Mouse (Mus musculus) liver, postnatal 0 days (tissue): ENCODE results near the gene Klhl3.

ENCODE experiments used
- CTCF ChIP-seq: sonication (generic); IDR thresholded peaks from 2 replicates; pipeline ENCODE4 v1.5.1; 2016; ENCODE audit warnings: antibody characterized with exemption, low read depth
- EP300 ChIP-seq: IDR thresholded peaks from 2 replicates; pipeline ENCODE4 v1.6.1; 2016; ENCODE audit warnings: antibody characterized with exemption, low read depth, mild to moderate bottlenecking

- no peak for TF ChIP-seq CTCF
- no peak for TF ChIP-seq EP300
Measured at GRCm38 (mm10) chr13:58083521-58083920, 29.9 kb downstream of the Klhl3 start.
